Mouse (Mus musculus): ENCODE measurements around the gene Gm19345.

Gene Gm19345

DNA sequence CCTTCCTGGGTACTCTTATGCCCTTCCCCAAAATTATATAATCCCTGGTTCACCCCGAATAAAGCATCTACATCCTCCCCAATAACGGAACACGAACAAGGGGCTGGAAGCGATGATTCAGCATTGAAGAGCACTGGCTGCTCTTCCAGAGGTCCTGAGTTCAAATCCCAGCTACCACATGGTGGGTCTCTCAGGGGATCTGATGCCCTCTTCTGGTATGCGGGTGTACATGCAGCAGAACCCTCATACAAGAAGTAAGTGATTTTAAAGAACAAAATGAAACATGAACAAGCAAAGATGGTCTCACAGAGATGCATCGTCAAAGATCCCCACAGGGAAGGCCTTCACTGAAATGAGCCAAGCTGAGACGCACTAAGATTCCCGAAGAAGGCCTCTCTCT lies 29.0 kb downstream of the Gm19345 start:
- CTCF ChIA-PET, result interaction anchor here in 3 of 4 experiments (0.7 to 2.0 kb wide), 6 partner anchors 9 to 91 kb away, joined by 3 to 9 read pairs (median 5); no protein-coding TSS in a partner anchor
- POLR2A ChIA-PET, result no interaction called here

DNA sequence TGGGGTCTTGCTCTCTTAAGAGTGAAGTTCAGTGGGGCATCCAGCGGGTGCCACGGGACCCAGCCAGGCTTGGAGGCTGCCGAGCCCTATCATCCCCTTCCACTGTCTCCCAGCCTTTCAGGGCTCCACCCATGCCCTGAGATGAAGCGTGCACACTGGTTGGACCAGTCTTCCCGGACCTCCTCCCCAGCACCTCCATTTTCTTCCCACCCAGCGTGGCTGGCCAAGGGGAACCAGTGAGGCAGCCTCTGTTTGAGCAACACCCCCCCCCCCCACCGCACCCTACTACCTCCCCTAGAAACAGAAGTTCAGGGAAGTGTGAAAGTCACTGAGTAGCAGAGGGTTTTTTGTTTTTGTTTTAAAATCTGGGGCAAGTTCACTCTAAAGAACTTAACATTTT lies 36.0 kb downstream of the Gm19345 start, which contains the start of gene Ceacam19:
Ceacam19 (minus strand) TSS at position 117 of the 400 bp plus-strand sequence.
- ChIA-PET CTCF (interaction anchor here in 1 of 4 experiments (0.8 kb wide), 1 partner anchor 24 kb away, joined by 3 read pairs; no protein-coding TSS in a partner anchor), POLR2A (interaction anchor here in 1 of 4 experiments (0.5 kb wide), 1 partner anchor 187 kb away, joined by 4 read pairs; no protein-coding TSS in a partner anchor)

DNA sequence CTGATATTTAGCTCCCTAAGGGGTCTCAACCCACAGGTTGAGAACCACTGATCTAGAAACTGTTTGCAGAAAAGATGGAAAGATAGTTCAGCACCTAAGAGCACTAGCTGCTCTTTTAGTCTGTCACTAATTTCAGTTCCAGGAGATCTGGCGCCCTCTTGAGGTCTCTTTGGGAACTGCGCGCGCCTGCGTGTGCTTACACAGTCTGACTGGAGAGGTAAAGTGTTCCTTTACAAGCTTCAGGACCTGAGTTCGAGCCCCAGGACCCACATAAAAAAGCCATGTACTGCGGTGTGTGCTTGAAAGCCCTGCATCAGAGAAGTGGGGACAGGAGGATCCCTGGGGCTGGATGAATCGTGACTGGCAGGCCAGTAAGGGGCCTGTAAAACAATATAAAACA lies 38.1 kb downstream of the Gm19345 start:
- CTCF ChIA-PET, result interaction anchor here (0.5 to 1.8 kb wide), 69 partner anchors 9 to 247 kb away, joined by 3 to 16 read pairs (median 4); partner anchors contain the start of genes Cblc (in 3 of the 4), Gm19345 (in 1 of the 4), Igsf23 (in 1 of the 4) and Nectin2 (in 1 of the 4)
- POLR2A ChIA-PET, result interaction anchor here in 3 of 4 experiments (0.7 to 1.1 kb wide), 5 partner anchors 13 to 93 kb away, joined by 3 to 7 read pairs (median 4); partner anchors contain the start of gene Cblc (in 1 of the 3)
